Mouse (Mus musculus): ENCODE data around the gene Socs7. TPM values are rescaled to one million over a fixed set of nuclear protein-coding genes. Genes with fewer than 3 reads are reported as not detected.

The Socs7 gene
- total RNA-seq, 2 experiments from 2014 or later: 25.6 to 27.4 TPM

DNA sequence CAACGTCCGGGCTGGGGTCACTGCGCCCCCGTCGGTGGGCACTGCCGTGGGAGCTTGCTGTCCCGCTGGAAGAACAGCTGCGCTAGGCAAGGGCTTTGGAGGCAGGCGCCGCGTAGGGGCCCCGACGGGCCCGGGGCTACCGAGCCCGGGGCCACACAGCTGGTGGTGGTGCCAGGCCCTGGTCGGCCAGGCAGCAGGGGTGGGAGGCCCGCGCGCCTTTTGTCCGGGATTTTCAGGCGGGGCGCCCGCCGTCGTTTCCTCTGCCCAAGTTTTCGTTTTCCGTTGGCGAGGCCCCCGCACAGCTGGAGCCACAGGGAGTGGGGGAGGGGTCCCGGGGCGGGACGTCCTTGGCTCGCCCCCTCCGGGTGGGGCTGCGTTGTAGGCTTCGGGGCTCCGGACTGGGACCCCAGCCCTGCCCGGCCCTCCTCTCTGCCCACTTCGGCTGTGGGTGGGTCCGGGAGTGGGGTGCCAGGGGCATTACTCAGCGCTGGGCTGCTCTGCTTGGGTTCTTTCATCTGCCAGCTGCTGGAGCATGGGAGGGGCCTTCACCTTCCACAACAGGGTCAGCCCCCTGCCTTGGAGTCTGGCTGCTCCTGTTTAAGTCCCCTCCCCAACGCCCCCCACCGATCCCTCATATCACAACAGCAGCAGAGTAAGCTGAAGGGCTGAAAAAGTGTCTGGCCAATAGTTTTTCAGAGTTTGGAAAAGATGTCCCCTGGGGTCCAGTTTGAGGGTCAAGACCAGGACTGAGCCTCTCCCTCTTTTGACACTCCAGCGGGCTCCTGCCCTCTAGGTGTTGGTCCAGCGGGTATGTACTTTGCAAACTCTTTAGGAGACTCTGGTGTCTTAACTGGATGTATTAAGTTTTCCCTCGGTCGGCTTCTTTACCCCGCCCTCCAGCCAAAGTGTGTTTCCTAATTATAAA is 53.6 kb downstream of the Socs7 start:
- DNase-seq (ENCODE audit: low spot score in 2 of 2): no peak

DNA sequence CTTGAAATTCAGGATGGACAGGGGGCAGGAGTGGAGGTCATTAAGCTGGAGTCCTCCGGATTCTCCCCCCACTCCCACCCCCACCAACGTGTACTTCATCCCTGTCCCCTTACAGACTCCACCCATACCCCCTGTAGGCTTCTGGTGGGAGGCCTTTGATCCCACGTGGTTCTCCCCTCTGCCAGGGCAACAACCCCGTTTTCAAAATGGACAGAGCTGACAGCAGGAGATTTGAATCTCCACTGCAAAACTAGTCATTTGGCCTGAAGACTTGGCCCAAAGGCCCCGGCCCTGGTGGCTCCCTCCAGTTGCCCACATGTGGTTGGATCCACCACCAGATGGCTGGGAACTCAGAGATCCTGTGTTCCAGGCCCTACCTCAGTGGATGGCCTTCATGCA is 54.3 kb downstream of the Socs7 start:
- no peak for DNase-seq (ENCODE audit: low spot score in 2 of 2)

DNA sequence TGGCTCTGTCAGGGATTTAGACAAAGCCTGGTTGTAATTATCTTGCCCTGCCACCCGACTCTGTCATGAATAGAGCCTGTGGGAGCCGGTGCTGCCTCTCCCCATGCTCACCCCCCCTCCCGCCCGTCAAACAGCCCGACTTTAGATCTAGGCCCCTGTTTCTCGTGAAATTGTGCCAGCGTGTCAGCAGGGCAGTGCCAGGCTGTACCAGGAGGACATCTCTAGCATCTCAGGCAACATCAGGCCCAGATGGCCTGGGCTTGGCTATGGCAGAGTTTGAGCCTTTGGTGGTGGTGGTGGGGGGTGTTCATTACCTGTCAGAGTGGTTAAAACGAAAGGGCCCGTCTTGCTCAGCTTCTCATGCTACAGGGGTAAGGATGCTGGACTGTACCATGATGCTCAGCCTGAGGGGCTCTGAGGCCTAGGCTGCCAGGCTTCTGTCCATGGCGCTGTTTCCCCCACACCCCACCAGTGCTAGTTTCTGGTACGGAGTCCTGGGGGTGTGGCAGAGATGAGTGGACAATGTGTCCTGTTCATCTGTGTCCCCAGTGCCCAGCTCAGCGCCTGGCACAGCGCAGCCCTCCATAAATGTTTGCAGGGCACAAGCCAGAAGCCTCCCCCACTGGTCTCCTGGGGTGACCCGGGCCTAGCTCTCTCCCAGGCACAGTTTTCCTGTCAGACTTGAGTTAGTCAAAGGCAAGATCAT is 56.6 kb downstream of the Socs7 start:
- DNase-seq (ENCODE audit: low spot score in 2 of 2): no peak

DNA sequence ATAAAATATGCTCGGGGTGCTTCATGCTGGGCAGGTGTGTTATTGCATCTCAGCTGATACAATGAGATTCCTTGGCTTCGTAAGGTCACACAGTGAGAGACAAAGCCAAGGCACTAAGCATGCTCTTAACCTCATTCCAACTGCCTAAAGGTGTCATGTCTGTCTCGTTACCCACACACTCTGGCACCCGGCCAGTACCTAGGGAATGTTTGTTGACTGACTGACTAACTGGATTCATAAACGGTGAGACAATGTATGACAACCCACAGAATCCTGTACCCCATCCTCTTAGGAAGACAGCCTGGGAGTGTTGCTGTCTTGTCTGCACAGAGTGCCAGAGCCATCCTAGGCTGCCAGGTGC is 57.2 kb downstream of the Socs7 start:
- no peak for DNase-seq (ENCODE audit: low spot score in 2 of 2)

DNA sequence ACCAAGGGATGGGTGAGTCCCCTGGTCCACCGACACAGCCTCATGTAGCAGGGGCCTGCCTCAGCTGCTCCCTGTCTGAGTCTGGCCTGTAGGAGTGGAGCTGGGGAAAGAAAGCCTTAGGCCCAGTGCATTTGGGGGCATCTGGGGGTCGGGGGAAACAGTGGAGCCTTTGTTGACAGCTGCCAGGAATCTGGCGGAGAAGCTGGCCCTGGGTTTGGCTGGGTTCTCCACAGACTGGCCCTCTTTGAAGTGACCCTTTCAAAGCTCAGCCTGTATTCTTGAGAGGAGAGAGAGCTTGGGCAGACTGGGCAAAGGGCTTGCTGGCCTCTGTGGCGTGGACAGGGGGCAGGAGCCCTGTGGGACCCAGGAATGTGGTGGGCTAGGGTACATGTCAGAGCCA is 60.2 kb downstream of the Socs7 start:
- DNase-seq (ENCODE audit: low spot score in 2 of 2): no peak

DNA sequence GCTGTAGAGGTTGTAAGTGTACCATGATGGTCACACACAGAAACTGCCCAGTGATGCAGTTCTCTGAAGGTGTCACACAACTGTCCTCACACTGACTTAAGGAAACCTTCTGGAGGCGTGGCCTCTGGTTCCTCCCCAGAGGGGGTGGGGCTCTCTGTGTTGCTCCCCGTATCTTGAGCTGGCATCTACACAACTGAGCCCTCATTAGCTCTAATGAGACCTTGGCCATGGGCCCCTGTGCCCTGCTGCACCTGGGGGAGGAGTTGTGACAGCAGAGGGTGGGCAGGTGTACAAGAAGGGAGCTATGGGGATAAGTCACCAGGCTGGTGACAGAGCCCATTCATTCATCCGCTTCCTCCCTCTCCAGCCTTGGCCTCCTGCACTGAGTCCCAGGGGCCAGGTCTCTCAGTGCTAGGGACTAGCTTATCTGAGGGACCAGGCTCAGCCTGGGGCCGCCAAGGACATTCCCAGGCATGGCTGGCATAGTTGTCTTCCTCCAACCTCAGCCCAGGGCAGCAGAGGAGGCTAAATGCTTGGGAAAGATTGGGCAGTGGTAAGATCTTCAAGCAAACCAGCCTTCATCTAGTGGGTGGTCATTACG is 61.8 kb downstream of the Socs7 start:
- DNase-seq (ENCODE audit: low spot score in 2 of 2): no peak

DNA sequence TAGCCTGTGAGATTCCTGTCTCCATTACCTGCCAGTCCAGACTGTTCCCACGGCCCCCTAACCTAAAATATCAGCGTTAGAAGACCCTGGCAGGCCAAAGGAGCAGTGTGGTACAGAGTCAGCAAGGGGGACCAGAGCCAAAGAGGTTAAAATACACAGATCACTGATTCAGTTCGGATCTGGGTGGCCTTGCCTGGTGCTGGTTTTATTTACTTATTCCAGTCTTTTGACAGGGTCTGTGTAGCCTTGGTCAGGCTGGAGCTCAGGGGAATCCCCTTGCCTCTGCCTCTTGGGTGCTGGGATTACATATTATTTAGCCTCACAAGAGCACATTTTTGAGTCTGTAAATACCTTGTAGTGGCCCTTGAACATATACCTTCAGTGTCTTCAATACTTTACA is 62.5 kb downstream of the Socs7 start:
- DNase-seq (ENCODE audit: low spot score in 2 of 2): no peak

DNA sequence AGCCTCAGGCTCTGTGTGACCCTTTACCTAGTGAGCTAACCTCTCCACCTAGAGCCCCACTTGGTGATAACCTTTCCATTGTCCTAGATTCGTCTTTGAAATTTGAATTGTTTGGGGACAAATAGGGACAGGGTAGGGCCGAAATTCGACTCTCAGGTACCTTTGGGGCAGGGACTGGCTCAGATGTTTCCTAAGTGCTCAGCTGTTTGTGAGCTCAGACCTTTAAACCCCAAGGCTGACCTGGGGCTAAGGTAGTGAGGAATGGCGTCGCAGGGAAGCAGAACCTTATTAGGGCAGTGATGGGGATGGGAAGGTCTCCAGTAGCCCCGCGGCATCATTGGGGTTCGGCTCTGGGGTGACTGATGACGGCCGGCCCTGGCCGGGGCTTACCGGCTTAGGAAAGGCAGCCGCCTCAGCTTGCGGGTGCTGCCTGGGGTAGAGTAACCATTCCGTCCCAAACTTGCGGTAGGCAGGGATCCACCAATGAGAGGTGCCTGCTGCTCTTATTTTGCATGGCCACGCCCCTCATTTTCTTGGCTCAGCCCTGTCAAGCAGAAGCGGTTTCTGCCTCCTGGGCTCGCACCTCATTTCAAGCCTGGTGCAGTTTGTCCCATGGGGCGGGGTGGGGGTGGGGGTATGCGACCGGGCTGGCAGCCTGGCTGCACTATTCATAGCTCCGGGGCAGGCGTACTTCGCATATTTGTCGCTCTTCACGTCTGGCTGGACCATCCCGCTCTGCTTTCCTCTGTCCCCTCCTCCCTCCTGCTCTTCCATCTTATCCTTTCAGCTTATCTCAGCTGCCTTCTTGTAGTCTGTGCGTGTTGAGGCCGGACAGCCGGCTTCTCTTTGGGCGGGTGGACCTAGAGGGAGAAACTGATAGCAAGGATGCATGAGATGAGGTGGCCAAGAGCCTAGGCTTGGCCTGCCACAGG is 65.7 kb downstream of the Socs7 start:
- DNase-seq (ENCODE audit: low spot score in 2 of 2): peak in 1 of 2 experiments; percentile 61

DNA sequence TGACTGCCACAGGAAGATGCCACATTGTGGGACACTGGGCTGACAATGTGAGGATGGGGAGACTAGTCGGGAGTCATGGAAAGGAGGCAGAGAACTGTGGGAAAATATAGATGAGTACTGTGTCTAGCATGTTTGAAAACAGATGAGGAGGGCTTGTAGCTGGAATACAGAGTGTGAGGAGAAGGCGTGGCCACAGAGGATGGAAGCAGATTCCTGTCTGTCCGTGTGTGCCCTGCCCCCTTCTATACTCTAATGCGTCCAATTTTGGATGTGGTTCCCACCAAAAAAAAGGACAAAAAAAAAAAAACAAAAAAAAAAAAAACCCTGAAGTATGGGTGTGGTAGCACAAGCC is 66.4 kb downstream of the Socs7 start:
- no peak for DNase-seq (ENCODE audit: low spot score in 2 of 2)

DNA sequence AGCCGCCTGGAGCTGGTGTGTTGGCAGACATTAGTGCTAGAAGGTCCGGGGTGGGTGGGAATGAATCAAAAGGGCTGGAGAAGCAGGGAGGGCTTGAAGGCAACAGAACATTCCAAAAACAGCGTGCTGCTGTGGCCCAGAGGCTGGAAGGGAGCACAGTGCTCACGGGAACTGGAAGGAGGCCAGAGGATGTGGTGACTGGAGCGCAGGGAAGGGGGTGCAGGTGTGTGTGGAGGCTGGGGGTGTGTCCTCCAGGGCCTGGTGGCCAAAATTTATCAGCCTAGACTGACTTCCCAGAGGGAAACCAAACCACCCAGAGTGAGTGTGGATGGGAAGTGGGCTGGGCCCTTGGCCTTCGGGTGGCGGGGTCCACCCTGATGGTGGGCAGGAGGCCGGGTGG is 67.3 kb downstream of the Socs7 start:
- DNase-seq (ENCODE audit: low spot score in 2 of 2): no peak

DNA sequence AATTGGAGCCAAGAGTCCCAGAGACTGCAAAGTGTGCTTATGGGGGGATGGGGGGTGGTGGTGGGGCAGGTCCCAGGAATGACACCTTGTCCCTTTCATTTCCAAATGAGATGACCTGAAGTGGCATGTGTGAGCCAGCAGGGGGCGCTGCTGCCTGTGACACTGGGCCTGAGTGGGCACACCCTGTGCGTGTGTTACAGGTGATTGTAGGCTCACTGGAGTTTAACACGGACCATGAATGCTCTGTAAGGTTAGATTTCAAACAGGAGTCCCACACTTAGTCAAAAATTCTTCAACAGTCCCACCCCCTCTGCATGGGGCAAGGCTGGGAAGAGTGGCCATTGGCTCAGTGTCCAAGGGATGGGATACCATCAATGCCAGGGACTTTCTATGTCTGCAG is 69.7 kb downstream of the Socs7 start:
- DNase-seq (ENCODE audit: low spot score in 2 of 2): no peak

DNA sequence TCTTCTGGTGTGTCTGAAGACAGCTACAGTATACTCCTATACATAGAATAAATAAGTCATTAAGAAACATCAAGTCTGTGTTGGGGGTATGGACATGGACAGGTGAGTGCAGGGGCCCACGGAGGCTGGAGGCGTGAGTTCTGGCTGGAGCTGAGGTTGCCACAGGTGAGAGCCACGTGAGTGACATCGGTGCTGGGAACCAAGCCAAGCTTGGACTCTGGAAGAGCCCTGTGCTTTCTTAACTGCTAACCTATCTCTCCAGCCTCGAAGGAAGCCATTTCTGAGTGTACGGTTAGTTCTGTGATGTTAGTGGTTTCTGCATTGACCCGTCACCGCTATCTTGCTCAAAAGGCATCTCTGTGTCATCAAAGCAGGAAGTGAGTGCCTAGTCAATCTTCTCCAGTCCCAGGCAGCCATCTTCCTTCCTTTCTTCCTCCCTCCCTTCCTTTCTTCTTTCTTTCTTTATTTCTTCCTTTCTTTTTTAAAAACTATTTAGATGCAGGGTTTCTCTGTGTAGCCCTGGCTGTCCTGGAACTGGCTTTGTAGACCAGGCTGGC is 70.7 kb downstream of the Socs7 start:
- no peak for DNase-seq (ENCODE audit: low spot score in 2 of 2)

DNA sequence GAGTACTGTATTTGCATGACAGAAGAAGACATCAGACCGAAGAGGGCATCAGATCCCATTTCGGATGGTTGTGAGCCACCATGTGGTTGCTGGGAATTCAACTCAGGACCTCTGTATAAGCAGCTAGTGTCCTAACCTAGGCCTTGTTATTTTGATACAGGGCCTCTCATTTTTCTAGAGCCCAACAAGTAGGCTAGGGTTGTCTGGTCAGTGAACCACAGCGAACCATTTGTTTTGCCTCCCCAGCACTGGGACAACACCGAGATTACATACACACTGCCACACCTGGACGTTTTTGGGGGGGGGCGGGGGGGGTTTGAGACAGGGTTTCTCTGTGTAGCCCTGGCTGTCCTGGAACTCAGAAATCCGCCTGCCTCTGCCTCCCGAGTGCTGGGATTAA is 71.8 kb downstream of the Socs7 start:
- DNase-seq (ENCODE audit: low spot score in 2 of 2): no peak

DNA sequence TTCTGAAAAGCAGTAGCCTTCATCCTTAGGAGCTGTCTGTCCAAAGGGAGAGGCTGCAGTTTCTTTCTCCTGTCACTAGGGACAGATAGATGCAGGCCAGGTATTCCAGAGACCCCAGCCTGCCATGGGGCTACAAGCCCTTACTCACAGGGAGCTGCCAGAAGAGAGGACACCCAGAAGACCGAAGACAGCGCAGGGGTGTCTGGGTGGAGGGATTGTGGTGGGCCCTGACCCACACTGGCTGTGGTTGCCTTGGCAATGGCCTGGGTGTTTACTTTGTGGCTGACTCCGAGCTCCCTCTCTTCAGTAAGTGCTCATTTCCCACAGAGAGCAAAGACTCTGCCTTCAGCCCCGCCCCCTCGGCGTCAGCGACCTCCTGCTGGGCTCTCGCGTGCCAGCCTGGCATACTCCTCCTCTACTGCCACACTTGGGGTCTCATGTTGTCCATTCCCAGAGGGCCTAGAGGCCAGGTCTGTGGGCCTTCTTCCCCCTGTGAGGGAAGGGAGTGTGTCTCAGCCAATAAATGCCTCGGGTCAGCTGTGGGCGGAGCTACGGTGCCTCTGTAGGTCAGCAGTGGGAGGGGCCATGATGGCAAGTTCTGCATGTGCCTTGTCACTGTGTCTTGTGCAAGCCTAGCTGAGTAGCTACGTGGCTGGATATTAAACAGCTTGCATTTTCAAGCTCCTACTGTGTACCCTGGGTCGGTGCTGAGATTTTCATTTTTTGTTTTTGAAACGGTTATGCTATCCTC is 72.5 kb downstream of the Socs7 start:
- DNase-seq (ENCODE audit: low spot score in 2 of 2): peak in 1 of 2 experiments; percentile 81

DNA sequence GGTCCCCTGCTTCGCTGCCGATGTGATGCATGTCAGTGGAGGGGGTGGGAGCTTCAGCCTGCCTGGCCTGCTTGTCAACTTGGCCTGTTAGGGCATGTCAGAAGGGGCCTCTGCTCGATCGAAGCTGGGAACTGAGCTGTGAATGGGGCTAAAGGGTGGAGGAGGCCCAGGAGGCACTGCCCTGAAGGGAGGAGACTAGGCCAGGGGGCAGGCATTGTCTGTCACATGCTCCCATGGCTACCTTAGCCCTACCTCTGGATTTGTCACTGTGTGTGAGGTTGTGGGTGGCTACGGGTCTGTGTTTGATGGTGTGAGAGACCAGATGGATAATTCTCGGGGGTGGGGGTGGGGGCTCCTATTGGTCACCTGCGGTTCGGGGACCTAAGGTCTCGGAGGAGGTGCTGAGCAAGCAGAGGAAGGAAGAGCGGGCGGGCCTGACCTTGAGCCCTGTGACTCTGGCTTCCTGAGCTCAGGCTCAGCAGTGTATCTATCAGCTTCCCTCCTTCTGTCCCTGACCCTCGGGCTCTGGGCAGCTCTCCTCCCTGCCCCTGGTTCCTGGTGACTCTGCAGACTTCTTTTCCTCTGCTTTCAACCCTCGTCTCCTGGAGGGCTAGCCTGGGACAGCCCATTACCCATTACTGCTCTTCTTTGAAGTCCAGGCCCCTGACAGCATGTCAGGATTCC is 73.6 kb downstream of the Socs7 start:
- peak in 1 of 2 experiments; percentile 36 for DNase-seq (ENCODE audit: low spot score in 2 of 2)

DNA sequence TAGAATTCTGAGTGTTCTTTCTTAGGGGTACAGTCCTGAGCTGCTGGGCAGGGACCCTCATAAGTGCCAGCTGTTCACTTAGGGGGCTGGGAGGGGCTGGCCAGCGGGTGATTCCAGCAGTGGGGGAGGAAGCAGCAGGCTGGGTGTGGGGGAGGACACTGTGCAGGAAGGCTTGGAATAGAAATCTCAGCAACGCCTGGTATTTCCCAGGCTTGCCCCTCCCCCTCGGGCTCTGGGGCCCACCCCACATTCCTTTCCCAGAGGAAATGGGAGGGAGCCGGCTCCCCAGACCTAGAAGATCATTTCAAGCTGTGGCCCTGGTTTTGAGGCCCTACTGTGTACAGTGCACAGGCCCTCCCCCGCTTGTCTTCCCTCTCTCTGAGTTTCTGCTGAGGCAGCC is 75.4 kb downstream of the Socs7 start:
- DNase-seq (ENCODE audit: low spot score in 2 of 2): peak in 1 of 2 experiments; percentile 36

DNA sequence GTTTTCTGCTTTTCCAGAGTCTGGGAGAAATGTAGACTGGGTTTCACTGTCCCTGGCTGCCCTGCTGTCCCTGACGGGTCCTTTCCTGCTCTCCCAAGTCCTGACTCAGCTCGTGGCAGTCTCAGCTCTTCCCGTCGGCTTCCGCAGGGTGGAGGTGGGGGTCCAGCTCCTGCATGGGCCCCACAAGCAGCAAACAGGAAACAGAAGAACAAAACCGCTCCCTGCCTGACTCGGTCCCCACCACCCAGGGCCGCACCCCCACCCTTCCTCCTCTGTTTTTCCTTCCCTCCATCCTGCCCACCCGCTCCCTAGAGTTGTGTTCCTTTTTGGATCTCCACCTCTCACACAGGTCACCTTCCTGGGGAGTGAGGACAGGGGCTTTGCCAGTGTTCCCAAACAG is 76.5 kb downstream of the Socs7 start:
- no peak for DNase-seq (ENCODE audit: low spot score in 2 of 2)

DNA sequence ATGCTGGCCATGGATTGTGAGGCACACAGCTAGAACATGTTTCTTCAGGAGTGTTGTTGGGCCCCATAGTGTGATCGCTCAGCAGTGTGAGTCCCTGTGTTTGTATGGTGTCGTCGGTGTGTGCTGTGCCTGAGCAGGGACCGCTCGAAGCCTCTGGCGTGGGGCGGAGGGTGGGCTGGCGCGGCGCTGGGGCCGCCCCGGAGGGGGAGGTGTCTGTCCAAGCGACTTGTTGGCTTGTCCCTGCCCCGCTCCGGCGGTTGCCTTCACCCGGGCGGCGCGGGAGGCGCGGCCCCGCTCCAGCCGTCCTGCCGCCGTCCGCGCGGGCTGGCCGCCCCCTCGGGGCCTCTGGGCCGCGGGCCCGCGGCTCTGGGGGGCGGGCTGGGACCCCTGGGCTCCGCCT is 77.6 kb downstream of the Socs7 start:
- peak in 1 of 2 experiments; percentile 66 for DNase-seq (ENCODE audit: low spot score in 2 of 2)

DNA sequence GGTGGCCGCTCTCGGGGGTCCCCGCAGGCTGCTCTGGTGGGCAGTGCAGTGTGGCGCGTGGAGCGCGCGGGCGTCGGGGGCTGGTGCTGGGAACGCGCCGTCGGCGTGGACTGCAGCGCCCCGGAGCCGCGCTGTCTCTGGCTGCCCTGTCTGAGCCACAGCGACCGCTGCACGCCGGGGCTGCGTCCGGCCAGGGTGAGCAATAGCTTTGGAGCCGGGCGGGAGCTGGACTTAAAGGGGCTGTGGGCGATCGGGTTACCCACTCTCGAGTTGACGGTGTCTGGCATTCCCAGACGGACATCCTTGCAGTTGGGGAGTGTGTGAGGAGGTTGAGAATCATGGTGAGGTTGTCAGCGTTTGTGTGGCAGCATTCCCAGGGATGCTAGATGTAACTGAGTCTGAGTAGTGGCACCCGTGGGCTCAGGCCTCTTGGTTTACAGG is 78.1 kb downstream of the Socs7 start:
- no peak for DNase-seq (ENCODE audit: low spot score in 2 of 2)

All from adrenal gland, postnatal 4 days (tissue).